Mouse (Mus musculus): ENCODE results near the gene Agbl3. TPM values are rescaled to one million over a fixed set of nuclear protein-coding genes. Genes with fewer than 3 reads are reported as not detected.
A peak's percentile ranks its signal among the peaks of the same experiment; 100 is the strongest.

Agbl3 gene
- polyA plus RNA-seq, 1 experiment from 2014 or later, result 4.7 TPM

GRCm38 (mm10) chr6:34777981-34778668 is 2.1 kb upstream of the Agbl3 start:
- Histone ChIP-seq H3K27ac (ENCODE audit: low read length) (no peak overlapping the region), H3K9me3 (ENCODE audit: low read length) (no peaks in the 10 kb centered on the region), H3K4me1 (ENCODE audit: insufficient read depth, low read length) (no peaks in the 10 kb centered on the region), H3K4me2 (replicated peaks; ENCODE audit: low read depth, low read length) (no peak overlapping the region), H3K9ac (replicated peaks; ENCODE audit: low read length) (no peak overlapping the region), H3K4me3 (ENCODE audit: low read length) (no peak overlapping the region), H3K27me3 (ENCODE audit: insufficient read depth, low read length) (no peaks in the 10 kb centered on the region), H3K36me3 (ENCODE audit: insufficient read depth, low read length) (no peaks in the 10 kb centered on the region)
- ATAC-seq (ENCODE audit: low FRiP score, low TSS enrichment), result no peak
- WGBS, result 78% methylated on average over 10 of the region's 10 CpGs

DNA sequence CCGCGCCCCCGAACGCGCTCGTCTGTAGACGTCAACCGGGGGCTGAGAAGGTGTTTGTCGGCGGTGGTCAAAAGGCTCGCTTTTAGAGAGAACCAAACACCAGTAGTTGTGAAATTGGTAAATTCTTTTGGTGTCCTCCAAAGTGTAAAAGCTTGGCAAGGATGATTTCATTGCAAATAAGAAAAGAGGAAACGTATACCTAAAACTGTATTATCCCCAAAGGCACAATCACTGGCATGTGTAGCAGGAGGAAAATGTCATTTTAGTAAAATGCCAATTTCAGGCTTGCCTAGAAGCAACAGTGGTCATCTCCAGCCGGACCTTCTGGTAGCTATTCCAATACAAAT is 684 bp downstream of the Agbl3 start:
- no peaks in the 10 kb centered on the region for H3K27me3 ChIP-seq (ENCODE audit: insufficient read depth, low read length)
- 4% methylated on average over 13 of the region's 13 CpGs for WGBS

GRCm38 (mm10) chr6:34782493-34782892 is 2.3 kb downstream of the Agbl3 start:
- Histone ChIP-seq H3K36me3 (ENCODE audit: insufficient read depth, low read length) (no peaks in the 10 kb centered on the region), H3K27me3 (ENCODE audit: insufficient read depth, low read length) (no peaks in the 10 kb centered on the region), H3K9ac (replicated peaks; ENCODE audit: low read length) (no peak overlapping the region), H3K27ac (ENCODE audit: low read length) (no peak overlapping the region), H3K4me2 (replicated peaks; ENCODE audit: low read depth, low read length) (no peak overlapping the region), H3K4me3 (ENCODE audit: low read length) (no peak overlapping the region), H3K9me3 (ENCODE audit: low read length) (no peaks in the 10 kb centered on the region), H3K4me1 (ENCODE audit: insufficient read depth, low read length) (no peaks in the 10 kb centered on the region)
- 89% methylated on average over 1 of the region's 1 CpGs for WGBS
- no peak for ATAC-seq (ENCODE audit: low FRiP score, low TSS enrichment)

More for the DNA sequence above, 684 bp downstream of the Agbl3 start:
- ATAC-seq (ENCODE audit: low FRiP score, low TSS enrichment), result no peak
- H3K36me3 ChIP-seq (ENCODE audit: insufficient read depth, low read length), result no peaks in the 10 kb centered on the region
- H3K4me2 ChIP-seq (replicated peaks; ENCODE audit: low read depth, low read length), result peak overlapping the region; percentile 85
- peak overlapping the region; percentile 92 for H3K9ac ChIP-seq (replicated peaks; ENCODE audit: low read length)
- peak overlapping the region; percentile 95 for H3K27ac ChIP-seq (ENCODE audit: low read length)
- H3K4me3 ChIP-seq (ENCODE audit: low read length), result peak overlapping the region; percentile 69
- no peaks in the 10 kb centered on the region for H3K9me3 ChIP-seq (ENCODE audit: low read length)
- H3K4me1 ChIP-seq (ENCODE audit: insufficient read depth, low read length), result no peaks in the 10 kb centered on the region

- Histone ChIP-seq H3K27me3 (ENCODE audit: insufficient read depth, low read length) (no peaks in the 10 kb centered on the region), H3K4me2 (replicated peaks; ENCODE audit: low read depth, low read length) (no peak overlapping the region), H3K4me3 (ENCODE audit: low read length) (no peak overlapping the region), H3K9ac (replicated peaks; ENCODE audit: low read length) (no peak overlapping the region), H3K27ac (ENCODE audit: low read length) (no peak overlapping the region), H3K9me3 (ENCODE audit: low read length) (no peaks in the 10 kb centered on the region), H3K4me1 (ENCODE audit: insufficient read depth, low read length) (no peaks in the 10 kb centered on the region), H3K36me3 (ENCODE audit: insufficient read depth, low read length) (no peaks in the 10 kb centered on the region)
- 88% methylated on average over 3 of the region's 3 CpGs for WGBS
- no peak for ATAC-seq (ENCODE audit: low FRiP score, low TSS enrichment)
These were observed 16.6 kb downstream of the Agbl3 start for GRCm38 (mm10) chr6:34796881-34797280.

- Histone ChIP-seq H3K27me3 (ENCODE audit: insufficient read depth, low read length) (no peaks in the 10 kb centered on the region), H3K4me3 (ENCODE audit: low read length) (no peak overlapping the region), H3K4me1 (ENCODE audit: insufficient read depth, low read length) (no peaks in the 10 kb centered on the region), H3K9ac (replicated peaks; ENCODE audit: low read length) (no peak overlapping the region), H3K36me3 (ENCODE audit: insufficient read depth, low read length) (no peaks in the 10 kb centered on the region), H3K4me2 (replicated peaks; ENCODE audit: low read depth, low read length) (no peak overlapping the region), H3K9me3 (ENCODE audit: low read length) (no peaks in the 10 kb centered on the region), H3K27ac (ENCODE audit: low read length) (no peak overlapping the region)
- WGBS, result 78% methylated on average over 3 of the region's 3 CpGs
- no peak for ATAC-seq (ENCODE audit: low FRiP score, low TSS enrichment)
These were observed 17.7 kb downstream of the Agbl3 start for GRCm38 (mm10) chr6:34797887-34798286.

GRCm38 (mm10) chr6:34805582-34805981 is 25.4 kb downstream of the Agbl3 start:
- Histone ChIP-seq H3K4me2 (replicated peaks; ENCODE audit: low read depth, low read length) (no peak overlapping the region), H3K4me3 (ENCODE audit: low read length) (no peak overlapping the region), H3K36me3 (ENCODE audit: insufficient read depth, low read length) (no peaks in the 10 kb centered on the region), H3K4me1 (ENCODE audit: insufficient read depth, low read length) (no peaks in the 10 kb centered on the region), H3K9ac (replicated peaks; ENCODE audit: low read length) (no peak overlapping the region), H3K27me3 (ENCODE audit: insufficient read depth, low read length) (no peaks in the 10 kb centered on the region), H3K9me3 (ENCODE audit: low read length) (no peaks in the 10 kb centered on the region), H3K27ac (ENCODE audit: low read length) (no peak overlapping the region)
- no peak for ATAC-seq (ENCODE audit: low FRiP score, low TSS enrichment)
- WGBS, result 74% methylated on average over 2 of the region's 2 CpGs

GRCm38 (mm10) chr6:34810651-34811050 is 30.4 kb downstream of the Agbl3 start:
- Histone ChIP-seq H3K27me3 (ENCODE audit: insufficient read depth, low read length) (no peaks in the 10 kb centered on the region), H3K9ac (replicated peaks; ENCODE audit: low read length) (no peak overlapping the region), H3K27ac (ENCODE audit: low read length) (no peak overlapping the region), H3K4me1 (ENCODE audit: insufficient read depth, low read length) (no peaks in the 10 kb centered on the region), H3K4me2 (replicated peaks; ENCODE audit: low read depth, low read length) (no peak overlapping the region), H3K4me3 (ENCODE audit: low read length) (no peak overlapping the region), H3K36me3 (ENCODE audit: insufficient read depth, low read length) (no peaks in the 10 kb centered on the region), H3K9me3 (ENCODE audit: low read length) (no peaks in the 10 kb centered on the region)
- ATAC-seq (ENCODE audit: low FRiP score, low TSS enrichment), result no peak
- WGBS, result 91% methylated on average over 4 of the region's 4 CpGs

- Histone ChIP-seq H3K27me3 (ENCODE audit: insufficient read depth, low read length) (no peaks in the 10 kb centered on the region), H3K4me3 (ENCODE audit: low read length) (no peak overlapping the region), H3K27ac (ENCODE audit: low read length) (no peak overlapping the region), H3K9ac (replicated peaks; ENCODE audit: low read length) (no peak overlapping the region), H3K4me1 (ENCODE audit: insufficient read depth, low read length) (no peaks in the 10 kb centered on the region), H3K9me3 (ENCODE audit: low read length) (no peaks in the 10 kb centered on the region), H3K36me3 (ENCODE audit: insufficient read depth, low read length) (no peaks in the 10 kb centered on the region), H3K4me2 (replicated peaks; ENCODE audit: low read depth, low read length) (no peak overlapping the region)
- ATAC-seq (ENCODE audit: low FRiP score, low TSS enrichment), result no peak
These were observed 44.2 kb downstream of the Agbl3 start for GRCm38 (mm10) chr6:34824406-34824805.

DNA sequence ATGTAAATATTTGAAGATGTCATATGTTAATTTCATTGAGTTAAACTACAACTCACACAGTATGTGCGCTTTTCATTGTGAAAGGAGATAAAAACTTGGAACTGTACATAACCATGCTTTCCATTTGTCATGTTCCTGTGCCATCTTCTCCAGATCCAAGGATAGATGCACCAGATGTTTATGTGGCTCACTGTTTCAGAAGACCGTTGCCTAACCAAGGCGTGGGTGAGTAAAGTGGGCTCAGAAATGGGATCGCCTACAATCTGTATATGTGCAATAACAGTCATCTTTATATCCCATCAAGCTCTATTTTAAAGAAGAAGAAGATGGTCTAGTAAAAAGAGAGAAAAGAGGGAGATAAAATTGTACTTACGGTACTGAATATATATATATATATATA is 52.1 kb downstream of the Agbl3 start:
- Histone ChIP-seq H3K9me3 (ENCODE audit: low read length) (no peaks in the 10 kb centered on the region), H3K4me1 (ENCODE audit: insufficient read depth, low read length) (no peaks in the 10 kb centered on the region), H3K27ac (ENCODE audit: low read length) (no peak overlapping the region), H3K9ac (replicated peaks; ENCODE audit: low read length) (no peak overlapping the region), H3K4me3 (ENCODE audit: low read length) (no peak overlapping the region), H3K4me2 (replicated peaks; ENCODE audit: low read depth, low read length) (no peak overlapping the region), H3K27me3 (ENCODE audit: insufficient read depth, low read length) (no peaks in the 10 kb centered on the region), H3K36me3 (ENCODE audit: insufficient read depth, low read length) (no peaks in the 10 kb centered on the region)
- WGBS, result 93% methylated on average over 5 of the region's 5 CpGs
- ATAC-seq (ENCODE audit: low FRiP score, low TSS enrichment), result no peak

GRCm38 (mm10) chr6:34861546-34862053 is 81.4 kb downstream of the Agbl3 start:
- H3K9me3 ChIP-seq (ENCODE audit: low read length), result 0 out of 2 replicates have a peak, but pooled peaks cover 4% of the 10 kb centered on the region
- H3K27ac ChIP-seq (ENCODE audit: low read length), result no peak overlapping the region

More at GRCm38 (mm10) chr6:34861546-34862053, 81.4 kb downstream of the Agbl3 start:
- Histone ChIP-seq H3K27me3 (ENCODE audit: insufficient read depth, low read length) (no peaks in the 10 kb centered on the region), H3K4me2 (replicated peaks; ENCODE audit: low read depth, low read length) (no peak overlapping the region), H3K9ac (replicated peaks; ENCODE audit: low read length) (no peak overlapping the region), H3K4me3 (ENCODE audit: low read length) (no peak overlapping the region), H3K36me3 (ENCODE audit: insufficient read depth, low read length) (no peaks in the 10 kb centered on the region), H3K4me1 (ENCODE audit: insufficient read depth, low read length) (peaks cover 23% of the 10 kb centered on the region)
- 86% methylated on average over 11 of the region's 11 CpGs for WGBS
- no peak for ATAC-seq (ENCODE audit: low FRiP score, low TSS enrichment)
